Mouse (Mus musculus): ENCODE results near the gene Pla2g4f. TPM values are rescaled to one million over a fixed set of nuclear protein-coding genes. Genes with fewer than 3 reads are reported as not detected.

Pla2g4f gene
- total and polyA plus RNA-seq, 2 experiments from 2014 or later = not detected

DNA sequence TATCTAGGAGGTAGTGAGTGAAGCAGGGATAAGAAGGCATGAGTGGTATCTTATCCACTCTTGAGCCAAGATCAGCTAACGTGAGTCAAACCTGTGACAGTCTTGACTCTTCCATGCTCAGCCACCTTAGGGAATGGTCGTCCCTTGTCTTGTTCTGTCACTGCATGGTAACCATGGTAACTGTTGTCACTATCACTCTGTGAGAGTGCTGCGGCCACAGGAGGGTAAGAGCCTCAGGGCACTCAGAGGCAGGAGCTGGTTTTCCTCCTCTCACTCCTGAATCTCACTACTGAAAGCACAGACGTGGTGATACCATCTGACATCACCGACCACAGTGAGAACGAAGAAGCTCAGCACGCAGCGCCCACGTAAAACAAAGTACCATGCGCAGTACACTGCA is 49.1 kb downstream of the Pla2g4f start:
- 56% methylated on average over 10 of the region's 10 CpGs for WGBS
- Histone ChIP-seq H3K27me3 (ENCODE audit: insufficient read depth, low read length) (no peaks in the 10 kb centered on the region), H3K4me1 (ENCODE audit: insufficient read depth, low read length) (no peaks in the 10 kb centered on the region), H3K9me3 (ENCODE audit: low read length) (no peaks in the 10 kb centered on the region), H3K4me3 (ENCODE audit: low read length) (no peak overlapping the region), H3K4me2 (ENCODE audit: low read depth, low read length) (no peak overlapping the region), H3K27ac (no peak overlapping the region), H3K9ac (replicated peaks; ENCODE audit: low read length) (no peak overlapping the region), H3K36me3 (ENCODE audit: insufficient read depth, low read length) (no peaks in the 10 kb centered on the region)
- ATAC-seq (peak; percentile 71; the same call in 1 of the 2 replicates), DNase-seq (ENCODE audit: low spot score) (peak; percentile 33)
- TF ChIP-seq CTCF (IDR thresholded peaks at IDR 0.05; ENCODE audit: low read depth) = no peak

DNA sequence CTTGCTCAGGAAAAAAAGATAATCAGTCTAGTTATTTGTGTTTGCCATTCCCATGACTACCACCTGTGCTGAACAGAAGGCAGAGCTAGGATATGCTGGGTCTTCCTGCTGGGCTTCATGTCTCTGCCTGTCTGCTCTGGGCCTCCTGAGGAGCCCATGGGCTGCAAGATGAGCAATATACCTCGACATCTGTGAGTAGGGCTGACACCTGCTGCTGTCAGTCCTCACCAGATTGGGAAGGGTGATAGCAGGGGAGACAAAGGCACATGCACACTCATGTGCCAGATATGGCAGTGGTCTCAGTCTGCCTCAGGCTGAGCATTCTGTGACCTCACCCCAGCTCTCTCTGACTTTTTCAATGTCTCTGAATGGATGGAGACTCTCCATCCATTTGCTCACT is 51.1 kb downstream of the Pla2g4f start:
- no peak for ATAC-seq
- H3K9ac ChIP-seq (replicated peaks; ENCODE audit: low read length) = no peak overlapping the region
- no peak overlapping the region for H3K4me3 ChIP-seq (ENCODE audit: low read length)
- H3K36me3 ChIP-seq (ENCODE audit: insufficient read depth, low read length) = no peaks in the 10 kb centered on the region
- H3K9me3 ChIP-seq (ENCODE audit: low read length) = no peaks in the 10 kb centered on the region
- no peak for DNase-seq (ENCODE audit: low spot score)
- H3K4me2 ChIP-seq (ENCODE audit: low read depth, low read length) = no peak overlapping the region
- no peaks in the 10 kb centered on the region for H3K27me3 ChIP-seq (ENCODE audit: insufficient read depth, low read length)
- H3K4me1 ChIP-seq (ENCODE audit: insufficient read depth, low read length) = no peaks in the 10 kb centered on the region
- TF ChIP-seq CTCF (IDR thresholded peaks at IDR 0.05; ENCODE audit: low read depth) = no peak
- WGBS = 33% methylated on average over 1 of the region's 1 CpGs
- no peak overlapping the region for H3K27ac ChIP-seq

GRCm38 (mm10) chr2:120261346-120261745 is 52.6 kb downstream of the Pla2g4f start:
- no peaks in the 10 kb centered on the region for H3K9me3 ChIP-seq (ENCODE audit: low read length)
- ATAC-seq = no peak
- no peaks in the 10 kb centered on the region for H3K36me3 ChIP-seq (ENCODE audit: insufficient read depth, low read length)
- H3K27ac ChIP-seq = no peak overlapping the region
- H3K4me1 ChIP-seq (ENCODE audit: insufficient read depth, low read length) = no peaks in the 10 kb centered on the region
- no peak overlapping the region for H3K9ac ChIP-seq (replicated peaks; ENCODE audit: low read length)
- no peaks in the 10 kb centered on the region for H3K27me3 ChIP-seq (ENCODE audit: insufficient read depth, low read length)
- H3K4me2 ChIP-seq (ENCODE audit: low read depth, low read length) = no peak overlapping the region
- H3K4me3 ChIP-seq (ENCODE audit: low read length) = no peak overlapping the region
- WGBS = 83% methylated on average over 3 of the region's 3 CpGs
- no peak for TF ChIP-seq CTCF (IDR thresholded peaks at IDR 0.05; ENCODE audit: low read depth)
- DNase-seq (ENCODE audit: low spot score) = no peak

GRCm38 (mm10) chr2:120256259-120256658 is 57.7 kb downstream of the Pla2g4f start:
- Histone ChIP-seq H3K27ac (no peak overlapping the region), H3K4me3 (ENCODE audit: low read length) (no peak overlapping the region), H3K9ac (replicated peaks; ENCODE audit: low read length) (no peak overlapping the region), H3K27me3 (ENCODE audit: insufficient read depth, low read length) (no peaks in the 10 kb centered on the region), H3K4me1 (ENCODE audit: insufficient read depth, low read length) (no peaks in the 10 kb centered on the region), H3K36me3 (ENCODE audit: insufficient read depth, low read length) (no peaks in the 10 kb centered on the region), H3K9me3 (ENCODE audit: low read length) (no peaks in the 10 kb centered on the region), H3K4me2 (ENCODE audit: low read depth, low read length) (no peak overlapping the region)
- no peak for TF ChIP-seq CTCF (IDR thresholded peaks at IDR 0.05; ENCODE audit: low read depth)
- ATAC-seq = no peak
- DNase-seq (ENCODE audit: low spot score) = no peak

DNA sequence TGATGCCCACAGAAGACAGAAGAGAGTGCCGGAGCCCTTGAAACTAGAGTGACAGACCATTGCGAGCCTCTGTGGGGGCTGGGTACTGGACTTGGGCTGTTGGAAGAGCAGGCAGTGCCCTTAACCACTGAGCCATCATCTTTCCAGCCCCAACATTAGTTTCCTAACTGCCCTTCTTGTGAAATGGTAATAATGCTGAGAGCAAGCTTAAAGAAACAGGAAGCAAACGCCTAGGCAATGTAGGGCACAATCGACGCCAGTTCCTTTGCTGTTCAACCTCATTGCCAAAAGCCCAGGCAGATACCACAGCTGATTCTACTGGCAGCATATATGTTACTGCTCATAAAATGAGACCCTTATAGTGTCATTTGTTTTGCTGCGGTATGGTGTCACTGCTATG is 61.3 kb downstream of the Pla2g4f start:
- TF ChIP-seq CTCF (IDR thresholded peaks at IDR 0.05; ENCODE audit: low read depth) = no peak
- WGBS = 93% methylated on average over 6 of the region's 6 CpGs
- H3K4me3 ChIP-seq (ENCODE audit: low read length) = no peak overlapping the region
- H3K36me3 ChIP-seq (ENCODE audit: insufficient read depth, low read length) = no peaks in the 10 kb centered on the region
- no peak for DNase-seq (ENCODE audit: low spot score)
- no peak for ATAC-seq
- no peak overlapping the region for H3K27ac ChIP-seq
- H3K4me2 ChIP-seq (ENCODE audit: low read depth, low read length) = no peak overlapping the region
- H3K9ac ChIP-seq (replicated peaks; ENCODE audit: low read length) = no peak overlapping the region
- H3K9me3 ChIP-seq (ENCODE audit: low read length) = no peaks in the 10 kb centered on the region
- H3K4me1 ChIP-seq (ENCODE audit: insufficient read depth, low read length) = no peaks in the 10 kb centered on the region
- no peaks in the 10 kb centered on the region for H3K27me3 ChIP-seq (ENCODE audit: insufficient read depth, low read length)

Other genes starting within 250 kb of the Pla2g4f start
- gene Ehd4, start 159.6 kb downstream of the Pla2g4f start, total RNA-seq (2014; rRNA removed) = 6.3 and 7.1 TPM in 2 replicates
- 24.6 and 25.2 TPM in 2 replicates for gene Ehd4, start 159.6 kb downstream of the Pla2g4f start, polyA plus RNA-seq (2015; fragmentation: Nextera tagmentation; extraction: Ambion mirVana)
- gene Pla2g4e, start 68.8 kb downstream of the Pla2g4f start, total RNA-seq (2014; rRNA removed) = 14.9 and 15.0 TPM in 2 replicates
- gene Pla2g4e, start 68.8 kb downstream of the Pla2g4f start, polyA plus RNA-seq (2015; fragmentation: Nextera tagmentation; extraction: Ambion mirVana) = 6.7 and 8.0 TPM in 2 replicates
- 0.14 and 0.16 TPM in 2 replicates for gene Pla2g4d, start 25.0 kb downstream of the Pla2g4f start, total RNA-seq (2014; rRNA removed)
- gene Pla2g4d, start 25.0 kb downstream of the Pla2g4f start, polyA plus RNA-seq (2015; fragmentation: Nextera tagmentation; extraction: Ambion mirVana) = 0.20 TPM in 2 replicates
- gene Vps39, start 39.0 kb upstream of the Pla2g4f start, total RNA-seq (2014; rRNA removed) = 47.9 and 67.4 TPM in 2 replicates
- 31.9 and 32.2 TPM in 2 replicates for gene Vps39, start 39.0 kb upstream of the Pla2g4f start, polyA plus RNA-seq (2015; fragmentation: Nextera tagmentation; extraction: Ambion mirVana)
- 7.5 and 10.5 TPM in 2 replicates for gene Ganc, start 89.7 kb upstream of the Pla2g4f start, total RNA-seq (2014; rRNA removed)
- 8.2 and 9.1 TPM in 2 replicates for gene Ganc, start 89.7 kb upstream of the Pla2g4f start, polyA plus RNA-seq (2015; fragmentation: Nextera tagmentation; extraction: Ambion mirVana)
- 23.2 and 25.0 TPM in 2 replicates for gene Tmem87a, start 89.9 kb upstream of the Pla2g4f start, total RNA-seq (2014; rRNA removed)
- gene Tmem87a, start 89.9 kb upstream of the Pla2g4f start, polyA plus RNA-seq (2015; fragmentation: Nextera tagmentation; extraction: Ambion mirVana) = 7.4 and 7.9 TPM in 2 replicates
- gene Capn3, start 141.9 kb upstream of the Pla2g4f start, total RNA-seq (2014; rRNA removed) = 0.42 and 5.5 TPM in 2 replicates
- gene Capn3, start 141.9 kb upstream of the Pla2g4f start, polyA plus RNA-seq (2015; fragmentation: Nextera tagmentation; extraction: Ambion mirVana) = 1.2 TPM in 2 replicates
- 58.9 and 61.5 TPM in 2 replicates for gene Zfp106, start 249.7 kb upstream of the Pla2g4f start, total RNA-seq (2014; rRNA removed)
- gene Zfp106, start 249.7 kb upstream of the Pla2g4f start, polyA plus RNA-seq (2015; fragmentation: Nextera tagmentation; extraction: Ambion mirVana) = 40.3 and 41.6 TPM in 2 replicates

All from hindbrain, postnatal 0 days (tissue).